Mouse (Mus musculus) lung, postnatal 0 days (tissue): Measurements from ENCODE around the gene Frmd6.

Experiments
- CTCF ChIP-seq: IDR thresholded peaks from 2 replicates; pipeline ENCODE4 v1.5.1; 2016; ENCODE audit warnings: antibody characterized with exemption, mild to moderate bottlenecking
- EP300 ChIP-seq: IDR thresholded peaks from 2 replicates; pipeline ENCODE4 v1.6.1; 2016; ENCODE audit warnings: antibody characterized with exemption, mild to moderate bottlenecking, control low read depth

DNA sequence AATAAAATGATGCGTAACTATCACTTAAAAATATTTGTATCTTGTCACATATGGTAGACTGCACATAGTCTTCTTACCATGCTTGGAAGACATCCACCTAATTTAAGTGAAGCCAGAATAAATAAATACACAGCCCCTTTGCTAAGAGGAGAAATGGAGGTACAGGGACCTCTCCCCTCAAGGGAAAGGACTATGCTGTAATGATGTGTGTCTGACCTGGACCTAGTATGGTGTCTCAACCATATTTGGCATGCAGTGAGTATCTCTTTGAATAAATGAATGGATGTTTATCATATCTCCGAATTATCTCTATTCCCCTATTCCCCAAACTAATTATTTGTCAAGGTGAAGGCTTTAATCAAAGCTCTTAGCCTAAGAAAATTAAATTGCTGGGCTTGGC, 15.4 kb upstream of the Frmd6 start:
- TF ChIP-seq CTCF, result no peak
- TF ChIP-seq EP300, result no peak
